Mouse (Mus musculus): ENCODE measurements at regions not wholly inside any gene's neighbourhood (a gene's known extent, or its start where the extent isn't known, plus 50 kb on each side); places are given as distances from the start of the nearest gene placed in this dataset.

GRCm38 (mm10) chr19:56653292-56653691 is 68.7 kb upstream of the Adrb1 start:
- DNase-seq, result no peak

DNA sequence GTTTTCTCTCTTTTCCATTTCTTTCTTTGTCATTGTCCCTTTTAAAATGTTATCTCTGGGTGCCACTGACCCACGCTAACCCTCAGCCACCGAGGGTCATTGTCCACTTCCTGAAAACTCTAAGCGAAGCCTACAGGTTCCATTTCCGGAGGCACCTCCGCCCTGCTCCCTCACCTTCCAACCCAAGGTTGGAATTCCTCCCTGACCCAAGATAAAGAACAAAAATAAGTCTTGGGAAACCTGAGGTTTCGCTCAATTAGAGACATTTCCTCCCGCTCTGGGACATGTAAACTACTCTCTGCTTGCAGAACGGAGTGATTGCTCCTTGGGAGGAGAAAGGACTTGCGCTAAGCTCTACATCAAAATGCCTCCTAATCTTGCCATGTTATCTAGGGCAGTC is 66.7 kb upstream of the Adrb1 start:
- no peak for DNase-seq

DNA sequence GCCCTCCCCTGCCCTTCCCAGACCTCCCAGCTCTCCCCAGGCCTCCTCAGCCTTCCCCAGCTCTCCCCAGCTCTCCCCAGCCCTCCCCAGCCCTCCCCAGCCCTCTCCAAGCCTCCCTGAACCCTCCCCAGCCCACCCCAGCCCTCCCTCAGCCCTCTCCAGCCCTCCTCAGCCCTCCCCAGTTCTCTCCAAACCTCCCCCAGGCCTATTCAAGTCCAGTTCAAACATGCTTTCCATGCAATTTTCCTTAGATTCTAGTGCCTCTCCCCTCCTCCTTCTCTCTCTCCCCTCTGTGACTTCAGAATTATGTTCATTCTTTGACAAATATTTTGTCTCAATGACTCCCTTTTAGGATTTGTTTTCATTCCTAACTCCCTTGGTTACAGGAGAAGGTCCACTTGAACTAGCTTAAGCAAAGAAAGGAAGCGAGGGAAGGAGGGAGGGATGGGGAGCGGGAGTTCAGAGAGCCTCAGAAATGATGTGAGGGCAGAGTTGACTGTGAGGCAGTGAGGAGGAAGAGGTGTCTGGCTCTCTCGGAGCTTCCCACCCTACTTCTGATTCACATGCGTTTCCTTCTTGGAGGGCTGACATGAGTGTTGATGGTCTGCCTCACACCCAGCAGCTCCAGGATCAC is 61.3 kb upstream of the Adrb1 start:
- no peak for DNase-seq

DNA sequence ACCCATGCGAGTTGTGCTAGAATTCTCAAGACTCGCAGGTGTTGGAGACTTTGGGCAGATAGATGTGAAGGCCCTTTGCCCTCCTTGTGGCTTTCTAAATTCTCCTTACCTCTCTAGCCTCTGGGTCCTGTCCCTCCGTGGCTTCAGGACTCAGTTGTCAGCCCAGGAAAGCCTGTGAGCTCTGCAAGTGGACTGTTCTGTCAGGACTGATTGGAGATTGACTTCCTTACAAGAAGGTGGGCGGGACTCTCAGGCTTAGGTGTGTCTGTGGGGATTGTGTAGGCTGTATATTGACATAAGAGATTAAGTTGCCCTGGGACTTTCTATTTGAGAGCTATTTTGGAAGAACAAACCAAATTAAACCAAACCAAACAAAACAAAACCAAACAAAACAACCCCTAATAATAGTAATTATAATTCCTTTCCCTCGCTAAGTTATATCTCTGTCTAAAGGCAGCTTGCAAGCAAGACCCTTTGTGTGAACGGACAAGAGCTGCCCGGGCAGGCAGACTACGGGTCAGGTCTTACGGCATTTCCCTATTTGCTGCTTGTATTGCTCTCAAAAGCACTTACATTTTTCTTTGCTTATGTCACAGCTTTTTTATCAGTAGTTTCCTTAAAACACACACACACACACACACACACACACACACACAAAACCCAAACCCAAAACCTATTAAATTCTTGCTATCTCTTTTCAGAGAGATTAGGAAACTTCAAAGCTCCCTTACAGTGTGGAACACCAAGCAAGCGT is 58.3 kb upstream of the Adrb1 start:
- no peak for DNase-seq

DNA sequence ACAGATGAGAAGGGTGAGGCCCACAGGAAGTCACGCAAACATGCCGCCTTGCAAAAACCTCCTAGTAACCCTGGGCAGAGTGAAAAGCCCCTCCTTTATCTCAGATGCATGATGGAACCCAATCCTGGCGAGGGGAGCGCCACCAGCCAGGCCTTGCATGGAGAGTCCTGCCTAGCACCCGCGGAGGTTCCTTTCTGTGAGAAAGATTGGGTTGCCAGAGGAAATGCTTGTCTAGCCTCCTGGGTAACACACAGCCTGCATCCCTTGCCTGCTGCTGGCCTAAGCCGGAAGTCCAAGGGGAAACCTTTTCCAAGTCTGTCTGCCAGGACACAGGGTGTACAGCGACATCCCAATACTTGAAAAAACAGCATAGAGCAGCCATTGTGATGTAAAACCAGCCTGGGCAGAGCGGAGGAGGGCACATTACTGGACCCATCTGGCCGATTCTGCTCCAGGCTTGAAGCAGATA is 57.7 kb upstream of the Adrb1 start:
- no peak for DNase-seq

GRCm38 (mm10) chr19:56664944-56665663 is 56.9 kb upstream of the Adrb1 start:
- DNase-seq, result no peak

DNA sequence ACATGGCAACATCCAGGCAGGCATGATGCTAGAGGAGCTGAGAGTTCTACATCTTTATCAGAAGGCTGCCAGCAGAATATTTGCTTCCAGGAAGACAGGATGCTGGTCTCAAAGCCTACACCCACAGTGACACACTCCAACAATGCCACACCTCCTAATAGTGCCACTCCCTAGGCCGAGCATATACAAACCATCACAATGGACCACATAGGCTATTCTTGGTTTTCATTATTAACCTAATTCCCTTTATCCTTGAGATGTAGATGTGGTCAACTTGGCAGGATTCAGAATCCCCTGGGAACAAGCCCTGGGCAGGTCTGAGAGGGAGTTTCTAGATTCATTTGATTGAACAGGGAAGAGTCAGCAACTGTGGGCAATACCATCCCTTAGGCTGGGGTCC is 56.0 kb upstream of the Adrb1 start:
- no peak for DNase-seq

GRCm38 (mm10) chr19:56667903-56668302 is 54.1 kb upstream of the Adrb1 start:
- no peak for DNase-seq

DNA sequence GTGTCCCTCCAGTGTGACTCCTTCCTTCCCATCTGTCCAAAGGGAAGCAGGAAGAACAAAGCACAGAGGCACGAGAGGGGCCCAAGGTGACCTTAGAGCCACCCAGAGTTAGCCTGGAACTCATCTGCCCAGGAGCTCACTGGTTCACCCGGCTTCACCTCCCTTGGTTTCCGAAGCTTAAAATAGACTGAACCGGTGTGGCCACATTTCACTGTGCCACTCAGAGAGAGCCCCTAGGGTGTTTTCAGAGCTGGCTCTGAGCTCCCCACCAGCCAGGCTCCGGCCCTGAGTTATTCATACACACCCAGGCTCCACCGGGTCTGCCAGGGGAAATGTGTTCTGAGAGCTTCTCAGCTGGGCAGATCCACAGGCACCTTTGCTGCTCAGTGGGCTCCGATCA is 53.0 kb upstream of the Adrb1 start:
- DNase-seq, result peak; percentile 16

DNA sequence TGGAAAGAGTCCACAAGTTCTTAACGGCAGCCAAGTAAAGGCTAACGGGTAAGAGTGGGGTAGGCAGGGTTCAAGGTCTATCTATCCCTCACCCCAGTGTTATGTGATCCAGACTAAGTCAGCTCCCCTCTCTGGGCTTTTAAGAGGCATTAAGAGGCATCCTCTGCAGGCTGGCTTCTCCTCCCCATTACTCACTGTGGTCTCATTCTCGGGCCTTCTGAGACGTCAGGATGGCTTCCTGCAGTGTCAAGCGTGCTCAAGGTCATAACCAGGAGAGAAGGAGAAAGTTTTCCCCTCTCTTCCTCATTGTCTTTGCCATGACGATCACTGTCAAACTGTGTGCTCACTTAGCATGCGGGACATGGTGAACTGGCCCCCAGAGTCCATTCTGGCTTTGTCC is 52.5 kb upstream of the Adrb1 start:
- no peak for DNase-seq
